Mouse (Mus musculus) cerebellum, postnatal 10 days (tissue): Measurements from ENCODE around the gene 1110059E24Rik.
"Not testable (repeated sequence)": the region's sequence is repeated elsewhere in the genome, so short reads cannot be mapped to it uniquely, and the experiment has no call there.

ENCODE experiments used
- DNase-seq, 2 experiments: peaks; one replicate each; pipeline ENCODE4 v3.0.0; 2021; ENCODE audit warnings: mixed read lengths in 2 of 2

Gene 1110059E24Rik

DNA sequence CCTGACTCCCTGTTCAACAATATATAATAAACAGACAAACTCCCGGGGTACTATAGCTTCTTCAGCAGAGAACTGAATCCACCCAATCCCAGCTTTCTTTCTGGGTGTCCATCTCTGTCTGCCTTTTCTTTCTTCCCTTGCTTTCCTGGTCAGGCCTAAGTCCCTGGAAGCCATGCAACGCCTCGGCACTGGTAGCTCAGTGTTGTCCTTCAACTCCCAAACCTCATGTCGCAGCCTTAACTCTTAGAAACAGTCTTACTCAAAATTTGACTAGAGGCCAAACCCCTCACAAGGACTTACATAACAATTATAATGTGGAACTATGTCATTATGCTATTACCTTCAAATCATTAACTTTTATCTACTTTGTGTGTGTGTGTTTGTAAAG lies 28.6 kb downstream of the 1110059E24Rik start:
- no peak for DNase-seq

DNA sequence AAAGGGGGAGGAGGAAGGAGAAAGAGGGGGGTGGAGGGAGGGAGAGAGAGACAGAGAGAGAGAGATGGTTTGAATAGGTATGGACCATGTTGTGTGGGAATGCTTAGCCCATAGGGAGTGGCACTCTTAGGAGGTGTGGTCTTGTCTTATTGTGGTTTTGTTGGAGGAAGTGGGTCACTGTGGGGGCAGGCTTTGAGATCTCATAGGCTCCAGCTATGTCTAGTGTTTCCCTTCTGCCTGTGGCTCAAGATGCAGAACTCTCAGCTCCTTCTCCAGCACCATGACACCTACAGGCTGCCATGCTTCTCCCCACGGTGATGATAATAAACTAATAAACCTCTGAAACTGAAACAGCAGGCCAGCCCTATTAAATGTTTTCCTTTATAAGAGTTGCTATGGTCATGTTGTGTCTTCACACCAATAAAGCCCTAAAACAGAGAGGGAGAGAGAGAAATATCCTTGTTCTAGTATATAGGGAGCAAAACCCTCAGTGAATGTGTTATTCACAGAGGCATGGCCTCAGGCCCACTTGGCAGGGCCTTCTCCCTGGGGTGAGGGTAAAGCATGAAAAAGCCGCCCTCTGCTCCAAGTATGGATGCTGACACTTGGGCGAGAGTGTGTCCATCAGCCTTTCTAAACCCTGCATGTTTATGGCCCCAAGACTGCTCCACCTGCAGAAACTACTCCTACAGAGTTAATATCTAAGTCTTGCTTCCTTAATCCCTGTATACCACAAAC lies 29.2 kb downstream of the 1110059E24Rik start:
- DNase-seq, result peak; percentile 64 to 75

DNA sequence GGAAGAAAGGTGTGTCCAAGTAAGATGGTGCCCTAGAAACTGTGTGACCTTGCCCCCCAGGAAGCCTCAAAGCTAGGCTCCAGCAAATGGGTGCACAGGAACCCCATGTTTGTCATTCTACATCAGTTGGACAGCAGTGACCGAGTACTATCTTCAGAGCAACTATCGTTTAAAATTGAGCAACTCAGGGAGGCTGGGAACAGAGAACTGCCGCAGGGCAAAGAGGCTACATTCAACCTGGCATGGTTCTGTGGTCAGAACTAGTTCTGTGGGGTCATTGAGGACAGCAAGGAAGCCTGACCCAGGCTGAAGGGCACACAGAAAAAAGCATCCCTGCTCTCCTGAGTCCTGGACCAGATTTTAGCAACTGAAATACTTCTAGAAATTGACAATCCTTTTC lies 37.0 kb downstream of the 1110059E24Rik start:
- DNase-seq, result no peak

GRCm38 (mm10) chr19:21611725-21612575 lies 40.8 kb downstream of the 1110059E24Rik start:
- no peak for DNase-seq

- DNase-seq, result no peak
These were observed 41.5 kb downstream of the 1110059E24Rik start for GRCm38 (mm10) chr19:21611297-21611696.

- no peak for DNase-seq
These were observed 42.5 kb downstream of the 1110059E24Rik start for GRCm38 (mm10) chr19:21610240-21610639.

DNA sequence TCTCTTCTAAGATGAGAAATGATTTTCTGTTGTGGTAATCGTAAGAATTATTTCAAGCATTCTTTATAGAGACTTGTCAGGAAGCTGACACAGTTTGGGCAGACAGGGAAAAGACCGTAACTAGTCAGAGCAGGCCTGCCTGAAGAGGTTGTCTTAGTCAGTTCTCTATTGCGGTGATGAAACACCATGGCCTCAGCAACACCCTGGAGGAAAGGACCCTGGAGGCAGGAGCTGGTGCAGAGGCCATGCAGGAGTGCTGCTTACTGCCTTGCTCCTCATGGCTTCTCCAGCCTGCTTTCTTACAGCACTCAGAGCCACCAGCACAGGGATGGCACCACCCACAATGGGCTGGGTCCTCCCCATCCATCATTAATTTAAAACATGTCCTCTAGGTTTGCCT lies 47.5 kb downstream of the 1110059E24Rik start:
- no peak for DNase-seq

DNA sequence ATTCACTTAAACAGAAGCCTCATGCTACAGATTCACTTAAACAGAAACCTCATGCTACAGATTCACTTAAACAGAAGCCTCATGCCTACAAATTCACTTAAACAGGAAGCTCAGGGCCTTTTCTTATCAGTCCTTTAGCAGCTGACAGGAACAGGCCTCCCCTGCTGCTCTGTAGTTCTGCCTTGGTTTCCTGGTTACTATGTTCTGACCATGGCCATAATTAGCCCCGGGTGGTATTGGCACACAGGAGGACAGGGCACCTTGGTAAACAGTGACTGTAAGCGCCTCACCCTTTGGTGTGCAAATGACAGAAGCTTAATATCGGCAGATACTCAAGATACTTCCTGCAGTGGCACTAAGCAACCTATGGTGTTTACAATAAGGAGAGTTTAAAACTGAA lies 48.9 kb downstream of the 1110059E24Rik start:
- DNase-seq, result no peak

GRCm38 (mm10) chr19:21601541-21602101 lies 51.2 kb downstream of the 1110059E24Rik start:
- no peak for DNase-seq

- DNase-seq, result no peak
These were observed 54.0 kb downstream of the 1110059E24Rik start for GRCm38 (mm10) chr19:21598659-21599352.

GRCm38 (mm10) chr19:21594676-21595075 lies 58.1 kb downstream of the 1110059E24Rik start:
- DNase-seq, result no peak

GRCm38 (mm10) chr19:21592216-21592615 lies 60.6 kb downstream of the 1110059E24Rik start:
- not testable (repeated sequence) for DNase-seq

DNA sequence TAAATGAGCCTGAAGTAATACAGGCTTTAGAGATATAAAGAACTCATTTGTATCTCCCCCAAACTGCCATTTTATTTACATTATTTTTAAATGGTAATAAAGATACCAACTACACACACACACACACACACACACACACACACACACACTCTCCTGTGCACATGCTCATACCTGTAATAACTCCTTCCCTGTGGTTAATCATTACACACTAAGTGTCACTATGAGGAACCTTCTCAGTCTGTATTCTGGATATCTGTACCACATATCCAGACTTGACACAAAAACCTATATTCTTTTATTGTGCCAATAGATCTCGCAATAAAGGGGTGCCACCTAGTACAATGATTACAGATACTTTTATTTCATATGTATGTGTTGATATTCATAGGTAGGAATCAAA lies 62.9 kb downstream of the 1110059E24Rik start:
- DNase-seq, result no peak

- no peak for DNase-seq
These were observed 65.2 kb downstream of the 1110059E24Rik start for GRCm38 (mm10) chr19:21587593-21587992.

- DNase-seq, result no peak
These were observed 66.2 kb downstream of the 1110059E24Rik start for GRCm38 (mm10) chr19:21586546-21586945.

GRCm38 (mm10) chr19:21585868-21586267 lies 66.9 kb downstream of the 1110059E24Rik start:
- no peak for DNase-seq

DNA sequence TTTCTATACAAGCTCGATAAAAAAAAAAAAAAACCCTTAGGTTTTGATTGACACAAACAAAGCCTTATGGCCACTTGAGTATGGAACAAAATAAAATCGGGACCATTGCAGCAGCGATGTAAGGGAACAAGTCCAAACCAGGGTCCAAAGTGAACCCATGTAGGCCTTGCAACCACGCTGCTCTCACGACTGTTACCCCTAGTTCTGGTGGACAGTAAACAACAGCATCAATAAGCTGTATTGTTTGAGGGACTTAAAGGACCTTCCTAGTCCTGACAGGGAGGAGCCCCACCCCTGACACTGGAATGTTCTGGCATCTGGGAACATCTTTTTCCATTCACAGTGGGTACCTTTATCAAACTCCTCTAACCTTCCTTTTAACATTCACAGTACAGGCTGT lies 68.8 kb downstream of the 1110059E24Rik start:
- no peak for DNase-seq

GRCm38 (mm10) chr19:21583523-21583984 lies 69.2 kb downstream of the 1110059E24Rik start:
- no peak for DNase-seq

DNA sequence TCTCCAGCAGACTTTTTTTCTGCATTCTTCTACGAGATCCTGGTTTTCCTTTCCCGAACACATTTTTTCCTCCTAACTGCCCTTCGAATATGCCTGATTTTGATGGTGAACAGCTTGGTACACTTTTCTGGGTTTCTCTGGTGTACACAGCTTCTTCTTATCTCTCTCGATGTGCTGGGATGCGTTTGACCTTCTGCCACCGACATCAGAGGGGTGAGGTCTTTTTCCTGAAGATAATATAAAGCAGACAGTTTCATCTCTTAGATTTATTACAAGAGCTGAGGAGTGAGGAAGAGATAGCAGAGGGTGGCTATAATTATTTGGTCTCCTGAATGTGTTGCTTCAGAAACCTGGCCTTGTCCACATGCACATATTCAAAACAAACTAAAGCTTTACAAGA lies 71.4 kb downstream of the 1110059E24Rik start:
- no peak for DNase-seq

GRCm38 (mm10) chr19:21579896-21580295 lies 72.9 kb downstream of the 1110059E24Rik start:
- no peak for DNase-seq

GRCm38 (mm10) chr19:21577443-21577842 lies 75.3 kb downstream of the 1110059E24Rik start:
- DNase-seq, result no peak

GRCm38 (mm10) chr19:21571986-21572385 lies 80.8 kb downstream of the 1110059E24Rik start:
- DNase-seq, result no peak
